Mouse (Mus musculus): ENCODE measurements at regions not wholly inside any gene's neighbourhood (a gene's known extent, or its start where the extent isn't known, plus 50 kb on each side); places are given as distances from the start of the nearest gene placed in this dataset.

Small RNAs in the stretch of these regions (microRNA-seq; reads per million reads assigned to microRNA genes)
- gene Gm26190 = 0 reads per million in 2 experiments

Measured in adrenal gland, postnatal 14 days (tissue).